Mouse (Mus musculus) CD8-positive naive resting alpha-beta T cell, adult 57 days (primary cell): ENCODE results near the gene Nccrp1. TPM values are rescaled to one million over a fixed set of nuclear protein-coding genes. Genes with fewer than 3 reads are reported as not detected.

Experiments used
- total RNA-seq: library from RNA; stranded (reverse); gene quantifications from one replicate; pipeline ENCODE4 v1.2.4, GENCODE M21; 2023

The Nccrp1 gene
- 0.55 TPM for total RNA-seq

DNA sequence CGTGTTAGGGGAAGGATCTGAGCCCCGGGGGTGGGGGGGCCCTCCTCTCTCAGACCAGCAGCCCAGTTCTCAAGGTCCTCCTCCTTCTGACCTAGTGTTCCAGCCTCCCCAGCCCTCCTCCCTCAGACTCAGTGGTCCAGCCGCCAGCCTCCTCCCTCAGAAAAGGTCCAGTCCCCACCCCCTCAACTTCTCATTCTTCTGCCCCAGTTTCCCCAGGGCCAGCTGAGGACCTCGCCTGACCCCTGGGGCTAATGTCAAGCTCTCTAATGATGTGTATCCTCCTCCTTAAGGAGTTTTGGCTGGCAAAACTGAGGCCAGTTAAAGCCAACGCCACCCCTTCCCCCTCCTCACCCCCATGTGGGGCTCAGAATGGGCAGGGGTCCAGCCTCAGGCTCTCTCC is at the start of gene Nccrp1:
Gene Nccrp1 (minus strand): TSS at position 101 of the 400 bp plus-strand sequence.

DNA sequence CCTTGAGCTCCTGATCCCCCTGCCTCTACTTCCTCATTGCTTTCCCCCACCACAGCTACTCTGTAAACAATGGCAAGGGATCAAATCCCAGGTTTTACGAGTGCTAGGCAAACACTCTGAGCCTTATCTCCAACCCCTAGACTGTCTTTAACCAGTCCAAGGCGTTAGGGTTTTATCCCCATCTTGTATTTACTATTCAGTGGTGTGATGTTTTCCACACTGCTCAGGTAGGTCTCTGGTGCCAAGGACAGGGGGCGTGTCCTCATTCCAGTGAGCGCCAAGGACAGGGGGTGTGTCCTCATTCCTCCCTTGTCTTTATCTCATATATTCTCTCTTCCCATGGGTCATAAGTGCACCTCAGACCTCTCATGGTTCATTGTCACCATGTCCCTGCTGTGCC is 6.5 kb downstream of the Nccrp1 start, which contains the start of gene Sycn:
Gene Sycn (plus strand): TSS at position 360 of the 400 bp plus-strand sequence.

DNA sequence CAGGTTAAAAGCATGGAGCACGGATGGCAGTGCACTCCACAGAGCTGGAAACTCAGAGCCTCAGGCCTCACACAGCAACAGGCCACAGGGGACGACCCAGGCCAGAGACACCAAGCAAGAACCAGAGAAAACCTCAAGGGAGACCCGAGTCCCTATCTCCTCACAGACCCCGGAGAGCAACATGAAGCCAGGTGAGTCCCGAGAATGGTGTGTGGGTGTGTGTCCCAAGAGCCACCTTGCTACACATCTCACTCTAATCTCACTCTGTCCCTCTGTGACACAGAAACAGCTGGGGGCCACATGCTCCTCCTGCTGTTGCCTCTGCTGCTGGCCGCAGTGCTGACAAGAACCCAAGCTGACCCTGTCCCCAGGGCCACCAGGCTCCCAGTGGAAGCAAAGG is 24.5 kb downstream of the Nccrp1 start, which contains the start of gene Ifnl3:
Gene Ifnl3 (plus strand): TSS at position 301 of the 400 bp plus-strand sequence.

DNA sequence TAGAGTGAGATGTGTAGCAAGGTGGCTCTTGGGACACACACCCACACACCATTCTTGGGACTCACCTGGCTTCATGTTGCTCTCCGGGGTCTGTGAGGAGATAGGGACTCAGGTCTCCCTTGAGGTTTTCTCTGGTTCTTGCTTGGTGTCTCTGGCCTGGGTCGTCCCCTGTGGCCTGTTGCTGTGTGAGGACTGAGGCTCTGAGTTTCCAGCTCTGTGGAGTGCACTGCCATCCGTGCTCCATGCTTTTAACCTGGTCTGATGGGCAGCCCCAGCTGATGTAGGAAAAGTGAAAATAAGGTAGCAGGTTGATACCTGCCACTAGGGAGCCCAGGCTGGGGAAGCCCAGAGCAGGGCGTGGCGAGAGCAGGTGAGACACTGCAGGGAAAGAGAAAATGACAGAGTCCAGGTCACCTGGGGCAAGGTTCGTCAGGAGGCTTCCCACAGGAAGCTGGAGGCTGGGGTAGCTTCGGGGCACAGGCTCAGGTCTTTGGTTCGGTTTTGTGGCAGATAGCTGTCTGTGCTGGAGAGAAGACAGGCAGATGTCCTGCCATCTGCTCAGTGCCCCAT is 36.6 kb downstream of the Nccrp1 start, which contains the start of gene Ifnl2:
Gene Ifnl2 (minus strand): TSS at position 51 of the 570 bp plus-strand sequence.

Other genes starting within 250 kb of the Nccrp1 start
- gene Dll3, start 245.0 kb downstream of the Nccrp1 start, total RNA-seq: not detected
- 29.7 TPM for gene Timm50, start 235.2 kb downstream of the Nccrp1 start, total RNA-seq
- 160 TPM for gene Supt5, start 208.5 kb downstream of the Nccrp1 start, total RNA-seq
- 5,585 TPM for gene Rps16, start 196.6 kb downstream of the Nccrp1 start, total RNA-seq
- 155 TPM for gene Plekhg2, start 174.7 kb downstream of the Nccrp1 start, total RNA-seq
- gene Zfp36, start 167.0 kb downstream of the Nccrp1 start, total RNA-seq: 501 TPM
- 15.7 TPM for gene Med29, start 154.5 kb downstream of the Nccrp1 start, total RNA-seq
- 141 TPM for gene Paf1, start 154.3 kb downstream of the Nccrp1 start, total RNA-seq
- 234 TPM for gene Gmfg, start 109.8 kb downstream of the Nccrp1 start, total RNA-seq
- 2.2 TPM for gene Lrfn1, start 95.3 kb downstream of the Nccrp1 start, total RNA-seq
- gene Ifnl2, start 36.8 kb downstream of the Nccrp1 start, total RNA-seq: not detected
- not detected for gene Ifnl3, start 24.4 kb downstream of the Nccrp1 start, total RNA-seq
- 1.0 TPM for gene Sycn, start 6.4 kb downstream of the Nccrp1 start, total RNA-seq
- gene Samd4b, start 50.9 kb upstream of the Nccrp1 start, total RNA-seq: 36.4 TPM
- 10.5 TPM for gene Pak4, start 50.9 kb upstream of the Nccrp1 start, total RNA-seq
- gene Acp7, start 84.1 kb upstream of the Nccrp1 start, total RNA-seq: not detected
- 1.6 TPM for gene Fbxo27, start 145.6 kb upstream of the Nccrp1 start, total RNA-seq
- 15.6 TPM for gene Fbxo17, start 169.6 kb upstream of the Nccrp1 start, total RNA-seq
- 27.1 TPM for gene Mrps12, start 194.6 kb upstream of the Nccrp1 start, total RNA-seq
- gene Sars2, start 194.7 kb upstream of the Nccrp1 start, total RNA-seq: 18.2 TPM
- gene Ccer2, start 208.9 kb upstream of the Nccrp1 start, total RNA-seq: not detected
- 51.1 TPM for gene Sirt2, start 219.5 kb upstream of the Nccrp1 start, total RNA-seq
- gene Nfkbib, start 220.3 kb upstream of the Nccrp1 start, total RNA-seq: 48.3 TPM
- gene Rinl, start 241.7 kb upstream of the Nccrp1 start, total RNA-seq: 126 TPM